Mouse (Mus musculus): ENCODE results near the gene Ifi27. TPM values are rescaled to one million over a fixed set of nuclear protein-coding genes. Genes with fewer than 3 reads are reported as not detected.

Ifi27 gene
- total and polyA plus RNA-seq, 3 experiments = 103 to 105 TPM; not detected in 1

GRCm38 (mm10) chr12:103388505-103389347 is 45.3 kb upstream of the Ifi27 start, which contains the start of gene Otub2 (continued):
- TF ChIP-seq NELFE (IDR thresholded peaks at IDR 0.05; ENCODE audit: low read depth, low read length) (0 out of 2 replicates have a peak, but pooled peaks have one; percentile 44), UBTF (IDR thresholded peaks at IDR 0.05; ENCODE audit: borderline replicate concordance, insufficient read depth, low read depth, low read length) (0 out of 2 replicates have a peak, but pooled peaks have one; percentile 46)

GRCm38 (mm10) chr12:103389348-103389727 is 44.7 kb upstream of the Ifi27 start:
- peak overlapping the region; percentile 37; the same call in 1 of the 2 replicates for H3K27ac ChIP-seq (ENCODE audit: control insufficient read depth, low read depth, low read length)
- peaks cover 0 to 34% of the 10 kb centered on the region in 2 experiments; a peak in 2 of 4 replicates for H3K36me3 ChIP-seq (ENCODE audit: control insufficient read depth in 1 of 2, insufficient read depth in 2 of 2, low read length in 2 of 2)
- H3K9me3 ChIP-seq (replicated peaks; ENCODE audit: insufficient read depth, low read length) = no peaks in the 10 kb centered on the region
- H3K4me1 ChIP-seq (ENCODE audit: control insufficient read depth in 1 of 2, insufficient read depth in 2 of 2, low read length in 2 of 2) = peaks cover 15 to 38% of the 10 kb centered on the region in 2 experiments
- no peak for DNase-seq (ENCODE audit: low read depth, low spot score)
- H3K4me3 ChIP-seq (ENCODE audit: control insufficient read depth in 1 of 2, insufficient read depth in 1 of 2, low read depth in 2 of 2, low read length in 2 of 2) = peak overlapping the region; percentile 77 to 93
- TF ChIP-seq TCF12 (IDR thresholded peaks at IDR 0.05; ENCODE audit: low read depth, low read length) (0 out of 2 replicates have a peak, but pooled peaks have one; percentile 2), ZNF384 (IDR thresholded peaks at IDR 0.05; ENCODE audit: low read depth, low read length) (no peak)
- peak overlapping the region; percentile 92 for H3K9ac ChIP-seq (ENCODE audit: control insufficient read depth, low read depth, low read length, poor library complexity, severe bottlenecking)
- H3K27me3 ChIP-seq (ENCODE audit: control insufficient read depth in 1 of 2, insufficient read depth in 2 of 2, low read length in 2 of 2) = no peaks in the 10 kb centered on the region
- peaks cover 8% of the 10 kb centered on the region for H3K79me2 ChIP-seq (ENCODE audit: control insufficient read depth, insufficient read depth, low read length, poor library complexity)

GRCm38 (mm10) chr12:103389982-103390381 is 44.0 kb upstream of the Ifi27 start:
- peak overlapping the region in 1 of 2 experiments; percentile 93; a peak in 1 of 4 replicates for H3K4me3 ChIP-seq (ENCODE audit: control insufficient read depth in 1 of 2, insufficient read depth in 1 of 2, low read depth in 2 of 2, low read length in 2 of 2)

More at GRCm38 (mm10) chr12:103389982-103390381, 44.0 kb upstream of the Ifi27 start:
- no peak overlapping the region for H3K9ac ChIP-seq (ENCODE audit: control insufficient read depth, low read depth, low read length, poor library complexity, severe bottlenecking)
- no peak overlapping the region for H3K27ac ChIP-seq (ENCODE audit: control insufficient read depth, low read depth, low read length)
- TF ChIP-seq EP300 (IDR thresholded peaks at IDR 0.05; ENCODE audit: low read depth in 1 of 2, low read length in 2 of 2) = no peak
- TF ChIP-seq TCF12 (IDR thresholded peaks at IDR 0.05; ENCODE audit: low read depth, low read length) = no peak
- no peak for TF ChIP-seq ZKSCAN1 (IDR thresholded peaks at IDR 0.05; ENCODE audit: low read depth, low read length)
- no peak for TF ChIP-seq POLR2A (IDR thresholded peaks at IDR 0.05; ENCODE audit: control insufficient read depth in 1 of 2, insufficient read depth in 1 of 2, low read depth in 1 of 2, low read length in 2 of 2, poor library complexity in 1 of 2)
- no peak for TF ChIP-seq RAD21 (IDR thresholded peaks at IDR 0.05; ENCODE audit: low read depth, low read length)
- TF ChIP-seq CHD2 (IDR thresholded peaks at IDR 0.05; ENCODE audit: low read length) = no peak
- no peak for TF ChIP-seq MAX (IDR thresholded peaks at IDR 0.05; ENCODE audit: low read length)
- no peak for TF ChIP-seq TAL1 (IDR thresholded peaks at IDR 0.05; ENCODE audit: low read length)
- no peak for TF ChIP-seq ZMIZ1 (IDR thresholded peaks at IDR 0.05; ENCODE audit: low read depth, low read length)
- no peak for TF ChIP-seq GATA1 (IDR thresholded peaks at IDR 0.05; ENCODE audit: low read depth, low read length)
- no peak for TF ChIP-seq E2F4 (IDR thresholded peaks at IDR 0.05; ENCODE audit: borderline replicate concordance, low read depth, low read length)
- TF ChIP-seq MAFK (IDR thresholded peaks at IDR 0.05; ENCODE audit: borderline replicate concordance, low read depth, low read length) = no peak
- no peak for TF ChIP-seq POLR2AphosphoS5 (IDR thresholded peaks at IDR 0.05; ENCODE audit: borderline replicate concordance, low read depth, low read length)
- no peak for TF ChIP-seq CTCF (IDR thresholded peaks at IDR 0.05 in 2 of 3, conservative IDR thresholded peaks at IDR 0.05 in 1 of 3; ENCODE audit: control insufficient read depth in 1 of 3, insufficient read depth in 1 of 3, low read depth in 2 of 3, low read length in 3 of 3, poor library complexity in 1 of 3, severe bottlenecking in 1 of 3)
- TF ChIP-seq SIN3A (IDR thresholded peaks at IDR 0.05; ENCODE audit: low read length) = no peak
- no peak for TF ChIP-seq HCFC1 (IDR thresholded peaks at IDR 0.05; ENCODE audit: low read depth, low read length)
- TF ChIP-seq GABPA (IDR thresholded peaks at IDR 0.05; ENCODE audit: low read depth, low read length) = no peak
- no peak for TF ChIP-seq ZC3H11A (IDR thresholded peaks at IDR 0.05; ENCODE audit: low read depth, low read length)
- no peak for TF ChIP-seq KAT2A (conservative IDR thresholded peaks at IDR 0.05; ENCODE audit: low read depth, low read length)
- no peaks in the 10 kb centered on the region for H3K27me3 ChIP-seq (ENCODE audit: control insufficient read depth in 1 of 2, insufficient read depth in 2 of 2, low read length in 2 of 2)
- H3K4me1 ChIP-seq (ENCODE audit: control insufficient read depth in 1 of 2, insufficient read depth in 2 of 2, low read length in 2 of 2) = peaks cover 16 to 38% of the 10 kb centered on the region in 2 experiments
- H3K9me3 ChIP-seq (replicated peaks; ENCODE audit: insufficient read depth, low read length) = no peaks in the 10 kb centered on the region
- peaks cover 0 to 34% of the 10 kb centered on the region in 2 experiments; a peak in 2 of 4 replicates for H3K36me3 ChIP-seq (ENCODE audit: control insufficient read depth in 1 of 2, insufficient read depth in 2 of 2, low read length in 2 of 2)
- DNase-seq (ENCODE audit: low read depth, low spot score) = no peak
- H3K79me2 ChIP-seq (ENCODE audit: control insufficient read depth, insufficient read depth, low read length, poor library complexity) = peaks cover 8% of the 10 kb centered on the region

Data from MEL (cell line).